Mouse (Mus musculus) G1E-ER4 (cell line): ENCODE data around the gene Zmiz2. TPM values are rescaled to one million over a fixed set of nuclear protein-coding genes. Genes with fewer than 3 reads are reported as not detected.

Experiments
- GATA1 ChIP-seq: IDR thresholded peaks from one replicate; pipeline ENCODE4 v1.8.0; 2012; ENCODE audit warnings: low read length, inconsistent platforms
- polyA plus RNA-seq: library from polyadenylated mRNA; stranded (reverse); fragments of >175 nt; gene quantifications from 2 replicates; pipeline ENCODE4 v1.2.3, GENCODE M21; 2012

Zmiz2 gene
- polyA plus RNA-seq, 1 experiment, result 244 TPM

DNA sequence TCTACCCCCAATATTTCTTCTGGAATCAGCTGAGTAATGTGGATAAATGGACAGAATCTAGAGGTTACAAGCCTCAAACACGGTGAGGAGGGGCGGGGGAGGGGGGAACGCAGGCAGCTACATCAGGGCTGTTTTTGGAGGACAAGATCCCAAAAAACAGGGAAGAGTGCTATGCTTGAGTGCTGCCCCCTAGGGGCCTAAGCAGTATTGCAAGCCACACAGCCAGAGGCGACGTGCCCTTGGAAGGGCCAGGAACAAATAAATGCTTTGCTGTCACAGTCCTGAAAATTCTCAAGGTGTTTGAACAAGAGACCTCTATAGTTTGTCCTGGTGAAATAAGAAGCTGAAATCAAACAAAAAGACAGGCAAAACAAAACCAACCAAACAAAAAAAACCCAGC lies 22.8 kb downstream of the Zmiz2 start:
- no peak for TF ChIP-seq GATA1

DNA sequence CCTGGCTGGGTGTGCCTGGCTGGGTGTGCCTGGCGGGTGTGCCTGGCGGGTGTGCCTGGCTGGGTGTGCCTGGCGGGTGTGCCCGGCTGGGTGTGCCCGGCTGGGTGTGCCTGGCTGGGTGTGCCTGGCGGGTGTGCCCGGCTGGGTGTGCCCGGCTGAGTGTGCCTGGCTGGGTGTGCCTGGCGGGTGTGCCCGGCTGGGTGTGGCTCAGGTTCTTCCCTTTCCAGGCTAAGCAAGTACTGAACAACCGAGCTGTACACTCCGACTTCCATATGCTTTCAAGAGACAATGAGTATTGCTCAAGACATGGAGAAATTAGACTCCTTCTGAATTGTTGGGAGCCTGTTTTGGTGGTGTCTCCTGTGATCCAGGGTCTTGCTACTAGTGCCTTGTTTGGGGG lies 24.4 kb downstream of the Zmiz2 start:
- no peak for TF ChIP-seq GATA1

- no peak for TF ChIP-seq GATA1
These were observed 26.1 kb downstream of the Zmiz2 start, which contains the start of gene Ppia for GRCm38 (mm10) chr11:6414751-6415550. Gene Ppia, plus strand, starts transcription at chr11:6415443.

- no peak for TF ChIP-seq GATA1
These were observed 26.9 kb downstream of the Zmiz2 start for GRCm38 (mm10) chr11:6415551-6416404.

- TF ChIP-seq GATA1, result no peak
These were observed 27.6 kb downstream of the Zmiz2 start for GRCm38 (mm10) chr11:6416405-6417034.

DNA sequence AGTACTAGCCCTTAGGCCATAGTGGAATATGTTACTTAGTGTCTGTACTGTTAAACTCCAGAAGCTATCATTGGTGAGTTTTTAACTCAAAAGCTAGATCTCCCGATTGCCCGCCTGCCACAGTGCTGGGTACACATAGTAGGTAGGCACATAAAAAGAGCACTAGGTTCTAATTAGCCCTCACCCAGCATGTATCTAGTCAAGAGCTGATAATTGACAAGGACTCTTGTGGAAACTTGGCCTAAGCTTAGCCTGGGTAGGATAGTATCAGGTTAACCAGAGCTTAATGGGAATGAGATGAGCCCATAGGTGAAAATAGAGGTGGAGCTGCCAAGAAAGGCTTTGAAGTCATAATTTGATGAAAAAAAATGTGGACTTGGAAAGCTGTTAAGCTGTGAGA lies 28.2 kb downstream of the Zmiz2 start:
- no peak for TF ChIP-seq GATA1

- no peak for TF ChIP-seq GATA1
These were observed 28.6 kb downstream of the Zmiz2 start for GRCm38 (mm10) chr11:6417490-6417889.

GRCm38 (mm10) chr11:6418751-6419150 lies 29.9 kb downstream of the Zmiz2 start:
- no peak for TF ChIP-seq GATA1

DNA sequence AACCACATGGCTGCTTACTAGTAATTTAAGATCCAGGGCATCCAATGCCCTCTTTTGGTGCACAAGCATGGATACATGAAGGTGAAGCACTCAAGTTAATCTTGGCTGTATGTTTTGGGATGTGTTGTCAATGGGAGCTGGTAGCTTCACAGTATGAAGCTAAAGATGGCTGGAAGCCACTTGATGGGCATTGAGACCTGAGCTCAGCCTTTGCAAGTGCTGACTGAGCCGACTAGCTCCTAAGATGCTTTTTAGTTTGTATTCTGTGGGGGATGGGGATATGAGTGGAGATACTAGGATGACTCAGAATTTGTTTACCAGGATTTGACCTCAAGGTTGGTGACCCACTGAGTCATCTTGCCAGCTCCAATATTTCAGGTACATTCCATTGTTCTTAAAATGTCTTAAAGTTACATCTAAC lies 31.4 kb downstream of the Zmiz2 start:
- TF ChIP-seq GATA1, result no peak

DNA sequence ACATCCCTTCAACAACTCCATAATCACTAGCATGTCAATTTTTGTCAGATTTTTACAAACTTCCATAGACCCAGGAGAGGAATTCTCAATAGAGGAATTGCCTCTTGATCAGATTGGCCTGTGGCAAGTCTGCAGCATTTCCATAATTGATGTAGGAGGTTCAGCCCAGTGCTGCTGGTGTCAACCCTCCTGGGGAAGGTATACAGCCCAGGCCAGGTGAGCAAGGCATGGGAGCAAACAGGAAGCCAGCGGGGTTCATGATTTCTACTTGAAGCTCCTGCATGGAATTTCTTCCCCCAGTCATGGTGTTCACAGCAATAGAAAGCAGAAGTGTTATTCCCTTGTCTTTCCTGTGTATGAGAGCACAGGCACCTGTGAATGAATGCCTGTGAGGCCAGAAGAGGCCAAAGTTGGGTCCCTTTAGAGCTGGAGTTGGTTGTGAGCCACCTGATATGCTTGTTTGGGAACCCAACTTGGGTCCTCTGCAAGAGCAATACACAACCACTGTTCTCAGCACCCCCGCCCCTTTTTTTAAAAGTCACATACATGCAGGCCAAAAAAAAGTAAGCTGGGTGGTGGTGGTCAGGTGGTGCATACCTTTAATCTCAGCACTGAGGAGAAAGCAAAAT lies 32.0 kb downstream of the Zmiz2 start:
- no peak for TF ChIP-seq GATA1

GRCm38 (mm10) chr11:6430186-6430585 lies 41.3 kb downstream of the Zmiz2 start:
- no peak for TF ChIP-seq GATA1

DNA sequence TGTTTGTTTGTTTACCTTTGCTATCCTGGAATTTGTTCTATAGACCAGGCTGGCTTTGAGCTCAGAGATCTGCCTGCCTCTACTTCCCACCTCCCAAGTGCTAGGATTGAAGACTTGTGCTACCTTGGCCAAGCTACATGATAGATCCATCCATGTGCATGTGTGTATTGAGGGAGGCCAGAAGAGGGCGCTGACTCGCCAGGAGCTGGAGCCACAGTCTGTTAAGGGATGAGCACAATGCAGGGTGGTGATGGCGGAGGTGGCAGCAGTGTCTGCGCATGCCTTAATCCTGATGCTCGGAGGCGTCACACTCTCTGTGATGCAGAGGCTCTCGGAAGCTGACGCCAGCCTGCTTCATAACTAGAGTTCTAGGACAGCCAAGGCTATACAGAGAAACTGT lies 47.6 kb downstream of the Zmiz2 start:
- no peak for TF ChIP-seq GATA1

DNA sequence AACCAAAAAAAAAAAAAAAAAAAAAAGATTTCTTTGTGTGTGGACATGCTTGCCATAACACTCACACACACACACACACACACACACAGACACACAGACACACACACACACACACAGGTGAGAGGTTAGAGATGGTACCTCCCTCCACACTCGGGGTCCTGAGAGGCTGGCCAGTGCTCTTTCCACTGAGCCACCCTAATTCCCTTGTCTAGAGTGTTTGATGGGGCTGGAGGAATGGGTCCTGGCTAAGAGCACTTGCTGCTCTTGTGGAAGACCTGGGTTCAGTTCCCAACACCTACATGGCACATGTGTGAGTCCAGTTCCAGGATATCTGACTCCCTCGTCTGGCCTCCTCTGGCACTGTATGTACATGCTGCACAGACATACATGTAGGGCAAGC lies 48.8 kb downstream of the Zmiz2 start:
- no peak for TF ChIP-seq GATA1

DNA sequence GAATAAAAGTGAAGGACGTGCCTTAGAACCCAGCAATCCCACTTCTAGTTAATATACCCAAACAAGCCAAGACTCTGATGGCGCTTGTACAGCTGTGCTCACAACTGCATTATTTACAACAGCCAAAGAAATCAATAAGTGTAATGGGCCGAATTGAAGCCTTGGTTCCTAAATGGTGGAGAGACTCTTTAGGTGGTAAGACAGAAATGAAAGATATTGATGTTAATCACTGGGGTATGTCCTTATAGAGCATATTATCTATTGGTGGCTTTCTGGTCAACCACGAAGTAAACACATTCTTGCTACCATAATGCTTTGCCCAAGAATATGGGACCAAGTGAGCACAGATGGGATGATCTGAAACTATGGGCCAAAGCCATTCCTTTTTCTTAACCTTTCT lies 51.3 kb downstream of the Zmiz2 start:
- TF ChIP-seq GATA1, result no peak

GRCm38 (mm10) chr11:6442566-6442965 lies 53.7 kb downstream of the Zmiz2 start:
- TF ChIP-seq GATA1, result no peak

GRCm38 (mm10) chr11:6443102-6443501 lies 54.2 kb downstream of the Zmiz2 start:
- TF ChIP-seq GATA1, result no peak
